Mouse (Mus musculus) kidney, postnatal 4 days (tissue): ENCODE results near the gene Iqcf3.

Experiments
- DNase-seq, 2 experiments: peaks; one replicate each; pipeline ENCODE4 v3.0.0; 2021; ENCODE audit warnings: mixed read lengths in 2 of 2

Iqcf3 gene

DNA sequence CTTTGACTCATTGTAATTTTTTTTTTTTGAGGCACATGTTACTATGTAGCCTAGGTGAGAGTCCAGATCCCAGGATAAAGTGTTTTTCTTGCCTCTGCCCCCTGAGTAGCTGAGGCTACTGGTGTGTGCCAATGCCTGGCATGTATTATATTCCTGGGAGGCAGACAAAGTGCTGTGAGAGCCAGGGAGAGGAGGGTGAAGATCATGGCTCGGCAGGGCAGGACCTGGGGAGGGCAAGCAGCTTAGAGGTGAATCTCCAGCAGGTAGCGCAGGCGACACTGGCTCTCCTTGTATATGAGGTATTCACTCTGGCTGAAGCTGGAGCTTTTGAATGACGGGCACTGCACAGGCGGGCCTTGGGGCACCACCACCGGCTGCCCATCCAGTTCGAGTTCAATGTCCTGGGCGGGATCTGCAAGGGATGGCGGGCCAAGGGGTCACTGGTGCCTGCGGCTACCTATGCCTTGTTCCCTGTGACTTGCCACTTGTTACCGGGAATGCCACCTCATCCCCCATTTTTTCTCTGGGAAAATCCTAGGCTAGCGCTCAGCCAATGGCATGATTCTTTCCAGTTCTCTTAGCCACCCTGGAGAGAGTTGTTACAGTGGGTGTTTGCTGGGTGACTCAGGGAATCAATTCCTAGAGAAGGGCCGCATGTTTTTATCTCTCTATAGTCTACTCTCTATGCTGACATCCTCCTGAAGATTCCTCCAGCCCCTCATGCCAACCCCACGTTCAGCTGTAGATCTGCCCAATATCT lies 90.3 kb downstream of the Iqcf3 start:
- no peak for DNase-seq

DNA sequence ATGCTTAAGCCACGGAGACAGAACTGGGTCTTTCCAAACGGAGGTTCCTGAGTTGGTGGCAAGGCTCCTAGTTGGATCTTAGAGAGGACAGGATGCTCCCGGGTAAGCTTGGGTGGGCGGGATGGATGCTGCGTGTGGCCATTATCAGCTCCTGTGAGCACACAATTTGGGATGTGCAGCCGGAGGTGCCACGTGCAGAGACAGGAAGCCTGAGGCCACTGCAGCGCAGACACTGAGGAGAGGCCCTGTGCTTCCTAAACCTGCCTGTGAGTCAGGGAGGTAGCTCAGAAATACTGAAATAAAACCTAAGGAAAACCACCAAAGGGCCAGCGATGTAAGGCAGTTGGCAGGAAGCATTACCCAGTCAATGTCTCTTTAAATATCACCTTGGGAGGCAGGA lies 91.7 kb downstream of the Iqcf3 start:
- no peak for DNase-seq

DNA sequence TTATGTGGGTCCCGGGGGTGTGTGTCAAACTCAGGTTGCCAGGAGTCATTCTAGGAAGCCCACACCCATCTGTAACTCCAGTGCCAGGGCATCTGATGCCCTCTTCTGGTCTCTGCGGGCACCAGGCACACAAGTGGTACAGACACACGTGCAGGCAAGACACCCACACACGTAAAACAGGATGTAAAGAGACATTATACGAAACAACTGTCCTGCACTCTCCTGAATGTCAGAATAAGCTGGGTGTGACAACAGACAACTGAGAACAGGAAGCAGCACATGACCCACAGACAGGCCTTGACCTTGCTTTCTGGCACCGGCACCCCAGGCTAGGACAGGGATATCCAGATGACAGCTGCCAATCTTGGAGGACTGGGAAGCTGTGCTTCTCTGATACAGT lies 92.1 kb downstream of the Iqcf3 start:
- no peak for DNase-seq

DNA sequence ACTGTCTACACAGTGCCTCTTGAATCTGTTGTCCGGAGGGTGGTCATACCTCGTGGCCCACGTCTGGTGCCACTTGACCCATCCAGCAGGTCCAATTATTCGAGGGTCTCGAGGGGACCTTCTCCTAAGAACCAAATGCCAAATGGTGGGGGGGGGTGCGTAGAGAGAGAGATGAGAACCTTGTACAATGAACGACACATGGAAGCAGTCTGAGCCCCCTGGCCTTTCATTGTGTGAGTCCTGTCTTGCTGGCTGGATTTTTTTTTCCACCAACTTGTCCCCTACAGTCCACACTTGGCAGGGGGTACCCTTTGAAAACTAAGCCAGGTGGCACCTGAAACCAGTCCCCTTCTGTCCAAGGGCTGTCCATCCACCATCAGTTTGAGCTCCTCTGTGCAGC lies 93.7 kb downstream of the Iqcf3 start:
- no peak for DNase-seq

DNA sequence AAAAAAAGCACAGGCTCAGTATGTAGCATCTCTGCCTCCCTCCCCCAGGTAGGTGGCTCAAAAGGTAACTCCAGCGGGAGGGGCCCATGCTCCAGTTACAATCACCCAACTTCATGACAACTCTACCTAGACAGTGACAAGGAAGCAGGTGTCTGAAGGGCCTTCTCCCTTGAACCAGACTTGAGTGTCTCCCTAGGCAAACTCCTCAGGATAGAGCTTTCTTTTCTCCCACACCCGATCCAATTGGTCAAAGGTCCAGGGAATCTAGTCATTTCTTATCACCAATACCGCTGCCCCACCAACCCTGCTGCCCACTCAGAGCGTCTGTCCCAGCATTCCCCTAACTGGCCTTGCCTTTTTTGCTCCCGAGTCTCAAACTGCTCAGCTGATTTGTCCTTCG lies 94.7 kb downstream of the Iqcf3 start:
- DNase-seq, result no peak

DNA sequence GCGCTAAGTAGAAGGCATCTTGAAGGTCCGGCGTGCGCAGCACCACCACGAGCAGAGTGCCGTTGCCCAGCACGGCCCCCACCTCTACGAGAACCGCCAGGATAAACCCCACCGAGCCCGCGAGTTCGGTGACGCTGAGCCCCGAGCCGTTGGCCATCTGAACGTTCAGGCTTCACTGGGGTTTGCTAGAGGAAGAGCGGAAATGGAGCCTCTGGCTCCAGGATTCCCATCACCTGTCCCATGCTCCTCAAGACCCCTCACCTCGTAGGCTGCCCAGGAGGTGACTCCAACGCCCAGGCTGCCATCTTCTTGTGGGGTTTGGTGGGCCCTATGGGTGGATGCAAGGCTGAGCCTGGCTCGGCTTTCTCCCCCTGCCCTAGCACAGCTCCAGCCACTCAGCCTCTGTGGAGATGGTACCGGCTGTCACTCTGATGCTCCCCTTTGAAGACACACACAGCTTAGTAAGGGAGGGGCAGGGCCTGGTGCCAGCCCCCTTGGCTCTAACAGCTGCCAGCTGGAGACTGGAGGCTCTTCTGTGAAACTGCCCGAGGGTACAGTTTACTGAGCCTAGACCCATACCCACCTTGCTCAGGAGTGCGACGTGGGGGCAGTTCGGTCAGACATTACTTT lies 95.7 kb downstream of the Iqcf3 start, which contains the start of gene Gpr62:
TSS of gene Gpr62 (minus strand) at position 368 of the 630 bp plus-strand sequence.
- DNase-seq, result no peak

DNA sequence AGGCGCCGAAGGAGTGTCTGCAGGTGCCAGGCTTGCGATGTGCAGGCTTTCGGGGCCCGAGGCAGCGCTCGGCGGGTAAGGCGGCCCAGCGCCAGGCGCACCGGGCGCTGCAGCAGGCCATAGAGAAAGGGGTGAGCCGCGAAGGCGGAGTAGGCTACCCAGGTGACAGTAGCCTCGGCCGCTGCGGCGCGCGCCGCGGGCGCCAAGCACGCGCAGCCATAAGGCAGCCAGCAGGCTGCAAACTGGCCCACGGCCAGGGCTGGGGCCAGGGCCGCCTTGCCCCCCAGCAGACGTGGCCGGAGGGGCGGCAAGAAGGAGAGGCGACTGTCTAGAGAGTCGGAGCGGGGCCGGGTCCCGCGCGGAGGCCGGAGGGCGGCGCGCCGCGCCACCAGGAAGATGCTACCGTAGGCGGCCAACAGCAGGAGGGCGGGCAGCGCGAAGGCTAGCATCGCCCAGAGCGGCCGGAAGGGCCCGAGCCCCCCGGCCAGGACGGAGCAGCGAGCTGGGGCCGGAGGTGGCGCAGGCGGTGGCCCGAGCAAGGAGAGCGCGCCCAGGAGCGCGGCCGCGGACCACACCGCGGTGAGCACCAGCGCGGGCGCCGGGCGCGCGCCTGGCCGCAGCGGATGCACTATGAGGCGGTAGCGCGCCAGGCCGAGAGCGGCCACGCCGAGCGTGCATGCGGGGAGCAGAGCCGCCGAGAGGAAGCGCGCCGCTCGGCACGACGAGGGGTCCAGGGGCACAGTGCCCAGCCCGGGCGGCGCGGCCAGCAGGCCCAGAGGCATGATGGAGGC lies 96.5 kb downstream of the Iqcf3 start:
- DNase-seq, result peak; percentile 76 to 87

DNA sequence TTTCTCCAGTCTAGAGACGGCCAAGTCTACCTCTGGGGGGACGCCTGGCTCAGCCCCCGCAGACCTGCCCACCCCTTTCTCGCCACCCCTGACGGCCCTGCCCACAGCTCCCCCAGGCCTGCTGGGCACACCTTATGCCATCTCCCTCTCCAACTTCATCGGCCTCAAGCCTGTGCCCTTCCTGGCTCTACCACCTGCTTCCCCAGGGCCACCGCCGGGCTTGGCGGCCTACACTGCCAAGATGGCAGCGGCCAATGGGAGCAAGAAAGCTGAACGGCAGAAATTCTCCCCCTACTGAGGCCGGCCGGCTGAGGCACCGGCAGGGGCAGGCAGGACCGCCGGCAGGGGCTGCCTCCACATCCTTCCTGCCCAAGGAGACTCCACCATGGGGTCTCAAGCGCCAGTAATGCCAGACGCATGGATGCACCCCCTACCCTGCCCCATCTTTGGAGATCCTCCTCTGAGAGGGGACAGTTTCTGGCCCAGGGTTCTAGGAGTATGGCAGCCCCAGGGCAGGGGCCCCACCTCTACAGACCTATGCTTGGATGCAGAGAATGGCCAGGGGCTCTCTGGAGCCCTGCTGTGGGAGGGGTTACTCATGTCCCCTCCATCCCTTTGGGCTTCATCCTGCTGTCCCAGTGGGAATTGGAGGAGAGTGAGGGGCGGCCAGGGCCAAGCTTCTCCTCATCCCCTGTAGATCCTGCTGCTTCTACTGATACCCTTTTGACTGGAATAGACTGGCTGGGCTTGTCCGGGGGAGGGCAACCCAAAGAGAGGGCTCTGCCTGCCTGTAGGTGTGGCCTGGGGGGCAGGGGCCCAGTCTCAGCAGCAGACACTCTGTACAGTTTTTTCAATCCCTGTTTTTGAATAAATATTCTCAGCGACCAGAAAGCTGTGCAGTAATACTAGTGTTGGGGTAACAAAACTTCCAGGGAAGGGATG lies 98.0 kb downstream of the Iqcf3 start:
- DNase-seq, result no peak

DNA sequence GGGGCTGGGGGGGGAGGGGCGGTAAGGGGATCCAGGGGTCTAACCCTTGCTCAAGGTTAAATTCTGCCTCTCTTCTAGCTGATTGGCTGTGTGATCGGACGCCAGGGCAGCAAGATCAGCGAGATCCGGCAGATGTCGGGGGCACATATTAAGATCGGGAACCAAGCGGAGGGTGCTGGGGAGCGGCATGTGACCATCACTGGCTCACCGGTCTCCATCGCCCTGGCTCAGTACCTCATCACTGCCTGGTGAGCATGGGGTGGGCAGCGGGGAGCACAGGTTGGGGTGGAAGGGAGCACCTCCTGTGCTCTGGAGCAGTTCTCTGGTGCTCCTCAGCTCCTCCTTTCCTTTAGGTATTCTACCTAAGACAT lies 99.0 kb downstream of the Iqcf3 start:
- DNase-seq, result no peak

DNA sequence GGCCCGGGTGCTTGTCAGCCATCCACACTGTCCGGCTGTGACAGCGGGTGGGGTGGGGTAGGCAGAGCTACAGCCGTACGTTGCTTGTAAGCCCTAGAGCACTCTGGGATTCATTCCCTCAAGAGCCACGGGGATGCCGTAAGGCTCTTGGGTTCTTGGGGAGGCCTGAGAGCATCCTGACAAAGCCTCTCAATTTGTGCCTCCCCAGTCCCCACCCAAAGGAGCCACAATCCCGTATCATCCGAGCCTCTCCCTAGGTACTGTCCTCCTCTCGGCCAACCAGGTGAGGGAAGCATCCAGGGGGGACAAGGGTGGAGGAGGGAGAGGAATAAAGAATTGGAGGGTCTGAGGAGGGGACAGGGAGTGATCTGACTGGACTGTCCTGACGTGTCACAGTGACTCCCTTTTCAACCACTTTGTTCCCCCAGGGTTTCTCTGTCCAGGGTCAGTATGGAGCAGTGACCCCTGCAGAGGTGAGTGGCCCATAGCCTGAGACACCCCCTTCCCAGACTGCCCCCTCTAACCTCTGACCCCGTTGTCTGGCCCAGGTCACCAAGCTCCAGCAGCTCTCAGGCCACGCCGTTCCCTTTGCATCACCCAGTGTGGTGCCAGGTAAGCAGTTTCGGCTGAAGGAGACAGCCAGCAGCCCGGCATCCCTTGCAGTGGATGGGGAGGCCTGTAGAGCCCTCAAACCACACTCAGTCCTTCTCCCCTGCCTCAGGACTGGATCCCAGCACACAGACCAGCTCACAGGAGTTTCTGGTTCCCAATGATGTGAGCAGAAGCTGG lies 99.6 kb downstream of the Iqcf3 start:
- no peak for DNase-seq

DNA sequence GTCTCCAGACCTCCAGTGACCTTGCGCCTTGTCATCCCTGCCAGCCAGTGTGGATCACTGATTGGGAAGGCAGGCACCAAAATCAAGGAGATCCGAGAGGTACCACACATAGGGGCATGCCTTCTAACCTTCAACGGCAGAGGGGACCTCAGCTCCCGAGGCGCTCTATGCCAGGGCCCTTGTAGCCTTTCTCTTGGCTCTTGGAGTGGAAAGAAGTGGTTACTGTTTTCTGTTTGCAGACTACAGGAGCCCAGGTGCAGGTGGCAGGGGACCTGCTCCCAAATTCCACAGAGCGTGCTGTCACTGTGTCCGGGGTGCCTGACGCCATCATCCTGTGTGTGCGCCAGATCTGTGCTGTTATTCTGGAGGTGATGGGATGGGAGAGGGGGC lies 100.4 kb downstream of the Iqcf3 start:
- no peak for DNase-seq

DNA sequence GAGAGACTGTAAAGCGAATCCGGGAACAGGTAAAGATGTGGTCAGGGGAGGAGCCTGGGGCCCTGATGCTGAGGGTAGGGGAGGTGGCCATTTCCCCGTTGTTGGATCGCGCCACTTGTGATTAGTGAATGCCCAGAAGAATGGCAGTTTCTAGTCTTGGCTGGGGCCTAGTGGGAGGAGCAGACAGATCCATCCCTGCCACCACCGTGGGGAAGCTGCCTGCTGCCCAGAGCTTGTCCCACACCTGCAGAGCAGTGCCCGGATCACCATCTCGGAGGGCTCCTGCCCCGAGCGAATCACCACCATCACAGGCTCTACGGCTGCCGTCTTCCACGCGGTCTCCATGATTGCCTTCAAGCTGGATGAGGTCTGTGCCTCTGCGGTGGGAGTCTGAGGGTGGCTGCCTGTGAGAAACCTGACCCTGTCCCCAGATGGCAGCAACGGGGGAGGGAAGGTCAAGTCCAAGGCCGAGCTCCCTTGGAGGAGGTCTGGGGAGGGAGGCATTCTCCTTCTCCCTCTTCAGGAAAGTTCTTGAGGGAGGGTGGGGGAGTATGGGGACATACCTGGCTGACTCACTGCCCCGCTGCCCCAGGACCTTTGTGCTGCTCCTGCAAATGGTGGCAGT lies 100.9 kb downstream of the Iqcf3 start:
- DNase-seq, result peak in 1 of 2 experiments; percentile 53

DNA sequence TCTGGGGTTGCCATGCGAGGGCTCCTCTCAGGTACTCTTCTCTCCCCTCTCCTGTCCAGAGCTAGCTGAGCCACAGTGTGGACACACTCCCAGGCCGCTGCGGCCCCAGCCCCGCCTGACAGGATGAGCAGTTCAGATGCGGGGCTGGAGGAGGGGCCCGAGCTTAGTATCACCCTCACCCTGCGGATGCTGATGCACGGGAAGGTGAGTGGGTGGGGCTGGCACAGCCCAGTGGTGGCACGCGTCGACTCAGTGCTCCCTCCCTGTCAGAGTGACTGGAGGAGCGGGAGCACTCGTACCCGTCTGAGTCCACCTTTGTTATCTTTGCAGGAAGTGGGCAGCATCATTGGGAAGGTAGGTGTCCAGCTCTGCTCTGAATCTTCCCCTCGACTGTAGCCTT lies 101.5 kb downstream of the Iqcf3 start:
- DNase-seq, result no peak

DNA sequence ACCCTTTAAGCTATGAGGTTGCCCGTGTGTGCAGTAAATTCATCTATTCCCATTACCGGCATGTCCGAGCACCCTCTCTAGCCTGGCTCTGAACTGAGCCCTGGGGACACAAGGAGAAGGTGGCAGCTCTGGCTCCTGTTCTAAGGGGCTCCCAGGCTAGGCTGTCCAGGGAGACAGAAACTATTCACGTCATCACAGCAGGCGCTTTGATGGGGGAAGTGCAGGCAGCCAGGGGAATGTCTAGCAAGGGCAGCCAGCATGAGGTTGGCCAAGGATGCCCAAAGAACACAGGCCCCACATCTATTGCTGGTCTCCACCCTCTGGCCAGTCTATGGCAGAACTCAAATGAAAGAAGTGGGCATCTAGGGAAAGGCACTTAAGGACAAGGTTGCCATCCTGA lies 103.5 kb downstream of the Iqcf3 start:
- DNase-seq, result no peak

DNA sequence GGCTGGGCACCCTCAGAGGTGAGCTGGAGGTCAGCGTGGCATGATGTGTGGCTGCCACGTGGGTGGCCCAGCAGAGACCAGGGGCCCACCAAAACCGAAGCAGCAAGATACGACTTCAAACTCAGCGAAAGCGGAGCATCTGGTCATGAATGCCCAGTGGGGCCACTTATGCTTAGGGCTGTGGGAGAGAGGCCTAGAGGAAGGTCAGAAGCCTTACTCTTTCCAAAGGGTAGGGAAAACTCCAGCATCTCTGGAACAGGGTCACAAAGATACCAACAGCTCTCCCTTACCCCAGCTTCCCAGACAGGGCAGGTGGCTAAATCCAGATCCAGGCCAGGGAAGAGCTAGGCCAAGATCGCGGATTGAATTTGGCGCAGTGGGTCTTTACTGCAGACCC lies 104.3 kb downstream of the Iqcf3 start:
- DNase-seq, result no peak

DNA sequence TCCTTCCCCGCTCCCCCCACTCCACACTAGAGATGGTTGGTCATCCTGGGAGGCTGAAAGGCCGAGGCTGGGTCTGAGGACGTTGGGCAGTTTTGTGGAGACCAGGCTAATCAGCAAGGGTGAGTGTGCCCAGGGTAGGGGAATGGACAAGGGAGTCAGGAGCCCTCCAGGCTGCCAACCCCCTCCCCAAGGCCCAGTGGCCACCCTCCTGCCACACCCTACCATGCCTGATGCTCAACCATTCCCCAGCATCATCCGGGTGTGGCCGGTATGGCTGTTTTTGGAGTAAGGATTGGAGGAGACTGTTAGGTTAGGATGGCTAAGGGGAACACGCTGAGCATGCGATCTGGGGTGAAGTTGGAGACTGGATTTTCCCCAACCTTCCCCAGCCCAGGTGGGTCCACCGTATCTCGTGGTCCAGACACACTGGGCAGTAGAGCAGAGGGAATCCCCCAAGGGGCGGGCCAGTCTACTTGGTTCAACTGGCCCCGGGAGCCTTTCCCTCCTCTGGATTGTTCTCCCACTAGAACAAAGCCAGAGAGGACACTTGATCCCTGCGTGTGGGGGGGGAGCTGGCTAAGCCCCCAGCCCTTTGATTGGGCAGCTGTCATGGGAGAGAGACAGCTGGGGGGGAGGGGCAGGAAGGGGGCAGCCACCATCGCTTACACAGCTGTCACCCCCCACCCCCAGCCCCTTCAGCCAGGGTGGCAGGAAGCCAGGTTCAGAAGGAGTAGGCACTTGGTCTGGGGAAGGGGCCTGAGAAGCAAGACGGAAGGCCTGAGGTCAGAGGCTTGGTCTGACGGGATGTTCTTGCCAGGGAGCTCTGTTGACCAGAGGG lies 104.9 kb downstream of the Iqcf3 start:
- peak; percentile 44 to 57 for DNase-seq

DNA sequence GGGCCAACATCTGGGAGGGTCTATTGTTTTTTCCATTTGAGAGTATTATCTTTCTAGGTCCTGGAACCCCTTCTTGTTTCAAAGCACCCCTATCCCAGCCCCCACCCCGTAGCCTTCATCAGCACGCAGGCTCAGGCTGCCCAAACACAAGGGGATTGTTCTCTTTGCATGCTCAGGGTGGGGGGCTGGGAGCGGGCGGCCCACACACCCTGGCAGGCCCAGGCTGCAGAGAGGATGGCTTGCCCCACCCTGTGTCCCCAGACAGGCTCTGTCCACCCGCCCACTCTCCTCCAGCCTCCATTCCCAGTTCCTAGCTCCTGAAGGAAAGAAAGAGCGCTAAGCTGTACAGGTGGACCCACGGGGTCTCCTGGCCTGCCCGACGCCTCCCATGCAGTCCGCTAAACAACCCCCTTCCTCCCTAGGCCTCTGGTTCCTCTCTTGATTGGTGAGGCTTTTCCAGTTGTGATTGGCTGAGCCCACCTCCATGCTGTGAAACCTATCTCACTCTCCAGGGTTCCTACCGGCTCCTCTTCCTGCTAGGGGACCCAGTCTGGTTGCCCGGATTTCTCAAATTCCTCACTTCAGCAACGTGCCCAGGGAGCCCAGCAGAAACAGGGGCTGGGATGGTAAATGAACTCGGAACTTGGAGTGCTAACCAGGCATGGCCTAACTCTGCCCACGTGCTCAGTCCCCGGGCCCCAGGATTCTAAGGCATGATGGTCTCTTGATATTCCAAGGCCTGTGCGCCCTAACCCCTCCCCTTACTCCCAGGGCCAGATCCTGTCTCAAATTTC lies 106.3 kb downstream of the Iqcf3 start:
- peak in 1 of 2 experiments; percentile 47 for DNase-seq

DNA sequence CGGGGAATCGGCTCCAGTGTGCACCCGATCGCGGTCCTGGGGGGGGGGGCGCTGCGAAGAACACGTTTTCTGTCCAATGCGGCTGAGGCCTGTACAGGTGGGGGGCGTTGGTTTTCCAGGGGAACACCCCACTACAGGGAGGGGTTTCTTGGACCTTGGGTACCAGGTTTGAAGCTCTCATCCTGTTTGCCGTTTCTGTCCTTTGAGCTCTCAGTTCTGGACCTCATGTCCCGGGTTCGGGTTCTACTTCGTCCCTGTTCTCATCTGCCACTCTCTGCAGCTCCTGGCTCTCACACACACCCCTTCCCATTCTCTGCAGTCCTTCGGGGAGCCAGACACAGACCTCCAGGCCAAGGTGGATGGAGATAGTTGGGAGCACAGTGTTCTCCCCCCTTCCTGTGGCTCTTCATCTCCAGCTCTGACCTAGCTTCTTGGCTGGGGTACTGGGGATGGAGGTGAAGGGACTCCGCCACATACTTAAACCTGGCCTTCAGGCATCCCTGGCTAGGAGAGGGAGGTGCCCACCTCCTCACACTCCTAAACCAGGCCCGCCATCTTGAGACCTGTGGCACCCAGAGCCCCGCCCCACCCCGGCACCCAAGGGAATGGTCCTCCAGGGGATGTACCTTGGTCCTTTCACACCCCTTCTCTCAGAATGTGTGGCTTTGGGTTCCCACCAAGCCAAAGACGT lies 107.2 kb downstream of the Iqcf3 start:
- peak in 1 of 2 experiments; percentile 59 for DNase-seq
